Mouse (Mus musculus) liver, embryonic 18 days (tissue): Measurements from ENCODE around the gene Ap5z1. TPM values are rescaled to one million over a fixed set of nuclear protein-coding genes. Genes with fewer than 3 reads are reported as not detected.

Source experiments
- polyA plus RNA-seq: library from polyadenylated mRNA; depleted of rRNA; stranded (reverse); fragments of >200 nt; gene quantifications from 2 replicates; pipeline ENCODE4 v1.2.3, GENCODE M21; 2012; rRNA removed

Gene Ap5z1
- 5.5 and 6.0 TPM in 2 replicates for polyA plus RNA-seq

GRCm38 (mm10) chr5:142463461-142464454 is at the start of gene Ap5z1:
Gene Ap5z1, plus strand, starts transcription at chr5:142463944.

Other genes with a start within 250 kb of the Ap5z1 start
- 2.3 and 3.3 TPM in 2 replicates for gene Foxk1, start 62.4 kb upstream of the Ap5z1 start, polyA plus RNA-seq
- not detected in 2 replicates for gene Papolb, start 66.1 kb downstream of the Ap5z1 start, polyA plus RNA-seq
- gene Radil, start 87.2 kb downstream of the Ap5z1 start, polyA plus RNA-seq, result 0.02 TPM in 2 replicates
- 5.7 and 6.2 TPM in 2 replicates for gene Mmd2, start 144.9 kb downstream of the Ap5z1 start, polyA plus RNA-seq
- gene Wipi2, start 163.8 kb downstream of the Ap5z1 start, polyA plus RNA-seq, result 15.2 and 15.3 TPM in 2 replicates
- gene Slc29a4, start 228.6 kb downstream of the Ap5z1 start, polyA plus RNA-seq, result 0.09 and 0.14 TPM in 2 replicates